ENCODE assay signal across 17 mouse cellular contexts in the genomic region with DNA sequence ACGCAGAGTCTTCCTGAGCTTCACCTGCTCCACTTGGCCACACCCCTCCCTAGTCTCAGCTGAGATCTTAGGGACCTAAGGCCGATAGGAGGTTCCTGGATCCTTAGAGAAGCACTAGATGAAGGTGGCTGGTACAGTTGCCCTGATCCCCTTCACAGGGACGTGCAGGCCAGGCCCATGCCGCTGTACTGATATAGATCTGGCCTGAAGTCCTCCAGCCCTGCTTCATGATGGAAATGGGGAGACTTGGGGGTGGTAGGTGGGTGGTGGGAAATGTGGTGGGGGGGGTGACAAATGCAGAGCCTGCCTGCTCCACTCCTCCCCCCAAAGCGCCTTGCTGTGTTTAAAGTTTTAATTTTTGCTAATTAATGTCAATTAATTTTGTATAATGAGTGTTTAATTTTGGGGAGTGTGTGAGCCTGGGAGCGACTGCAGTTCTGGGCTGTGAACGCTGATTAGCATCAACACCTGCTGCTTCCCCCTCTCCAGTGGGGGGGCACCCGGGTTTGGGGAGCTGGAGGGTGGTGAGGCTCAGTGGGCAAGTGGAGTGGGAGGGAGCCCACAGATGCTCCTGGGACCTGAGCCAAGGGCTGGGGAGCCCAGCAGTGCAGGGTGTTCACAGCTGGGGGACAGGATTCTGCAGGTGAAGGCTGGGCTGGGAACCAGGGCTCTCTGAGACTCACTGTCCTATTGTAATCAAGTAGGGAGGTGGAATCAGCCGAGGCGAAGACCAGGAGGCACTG. TPM values are rescaled to one million over a fixed set of nuclear protein-coding genes. Genes with fewer than 3 reads are reported as not detected.
A peak's percentile ranks its signal among the peaks of the same experiment; 100 is the strongest.
DNase-seq lines count a peak whose midpoint lies in the region; ATAC-seq and TF ChIP-seq lines count a peak whose summit lies in the region.
"Had no signal": no experiment of that assay in that cellular context is flagged by ENCODE, and none has a peak within 500 bp of the region (broad histone marks: within the 10 kb centered on the region; RNA-seq: fewer than 3 reads in every experiment).

No protein-coding gene starts in this region.

- H3K36me3 ChIP-seq in thymus, adult 2 months (ENCODE audit: control insufficient read depth, insufficient read depth, low read length) = no peaks in the 10 kb centered on the region
- no peaks in the 10 kb centered on the region for H3K36me3 ChIP-seq in forebrain, embryonic 15.5 days
- no peaks in the 10 kb centered on the region for H3K36me3 ChIP-seq in kidney, embryonic 14.5 days (ENCODE audit: control insufficient read depth, insufficient read depth, low read length)
- H3K36me3 ChIP-seq: limb, embryonic 10.5 days; liver, embryonic 13.5 days had no signal

- 0 out of 2 replicates have a peak overlapping the region, but pooled peaks have one; percentile 3 for H3K4me2 ChIP-seq in forebrain, embryonic 15.5 days (replicated peaks)
- no peak overlapping the region for H3K4me2 ChIP-seq in kidney, embryonic 14.5 days (replicated peaks; ENCODE audit: low read depth, low read length)
- H3K4me2 ChIP-seq: liver, embryonic 13.5 days; midbrain, embryonic 11.5 days had no signal

- H3K9me3 ChIP-seq in forebrain, embryonic 15.5 days = no peaks in the 10 kb centered on the region
- no peaks in the 10 kb centered on the region for H3K9me3 ChIP-seq in kidney, embryonic 14.5 days (ENCODE audit: control insufficient read depth, low read length)
- H3K9me3 ChIP-seq: limb, embryonic 10.5 days; liver, embryonic 13.5 days had no signal

- no peak overlapping the region for H3K9ac ChIP-seq in forebrain, embryonic 15.5 days (replicated peaks)
- H3K9ac ChIP-seq in kidney, embryonic 14.5 days (ENCODE audit: low read depth, low read length) = no peak overlapping the region
- H3K9ac ChIP-seq: liver, embryonic 13.5 days had no signal

- peak; percentile 91 for ATAC-seq in forebrain, embryonic 15.5 days (replicated peaks)
- no peak for ATAC-seq in kidney, embryonic 14.5 days (ENCODE audit: low FRiP score, low TSS enrichment)
- ATAC-seq: activated CD4-positive, CD25-positive, alpha-beta regulatory T cell, adult 4 months had no signal

- no peak for TF ChIP-seq POLR2A in thymus, adult 2 months (IDR thresholded peaks at IDR 0.05; ENCODE audit: control insufficient read depth, extremely low read depth, insufficient read depth, low read length, poor library complexity)

- no peak overlapping the region for H3K4me3 ChIP-seq in thymus, adult 2 months (ENCODE audit: control insufficient read depth, insufficient read depth, low read length)
- H3K4me3 ChIP-seq in forebrain, embryonic 15.5 days = no peak overlapping the region
- no peak overlapping the region for H3K4me3 ChIP-seq in kidney, embryonic 14.5 days (ENCODE audit: low read length)
- H3K4me3 ChIP-seq: limb, embryonic 10.5 days; liver, embryonic 13.5 days had no signal

- no peaks in the 10 kb centered on the region for H3K27me3 ChIP-seq in thymus, adult 2 months (ENCODE audit: control insufficient read depth, insufficient read depth, low read length)
- H3K27me3 ChIP-seq in forebrain, embryonic 15.5 days = no peaks in the 10 kb centered on the region
- no peaks in the 10 kb centered on the region for H3K27me3 ChIP-seq in kidney, embryonic 14.5 days (ENCODE audit: control insufficient read depth, insufficient read depth, low read length)
- H3K27me3 ChIP-seq: liver, embryonic 13.5 days had no signal

- no peak for TF ChIP-seq CTCF in thymus, adult 2 months (IDR thresholded peaks at IDR 0.05; ENCODE audit: borderline replicate concordance, control insufficient read depth, extremely low read depth, insufficient read depth, low read length, poor library complexity)

- no peak overlapping the region for H3K27ac ChIP-seq in thymus, adult 2 months (ENCODE audit: control insufficient read depth, insufficient read depth, low read length)
- H3K27ac ChIP-seq in forebrain, embryonic 15.5 days (replicated peaks) = peak overlapping the region; percentile 83
- no peak overlapping the region for H3K27ac ChIP-seq in kidney, embryonic 14.5 days (ENCODE audit: low read depth, low read length)
- H3K27ac ChIP-seq: limb, embryonic 10.5 days; liver, embryonic 13.5 days; stomach, postnatal 0 days had no signal

- intact Hi-C loops in left cerebral cortex, postnatal 14 days (cut with DNase I) = loop anchor here (5.0 kb wide), 2 partner anchors 75 to 95 kb away; partner anchors contain the start of gene Sfxn5

- no peaks in the 10 kb centered on the region; the same call in 1 of the 2 replicates for H3K4me1 ChIP-seq in thymus, adult 2 months (replicated peaks; ENCODE audit: control insufficient read depth, insufficient read depth, low read length)
- peaks cover 43% of the 10 kb centered on the region for H3K4me1 ChIP-seq in forebrain, embryonic 15.5 days
- H3K4me1 ChIP-seq in kidney, embryonic 14.5 days (ENCODE audit: control insufficient read depth, insufficient read depth, low read length) = peaks cover 8% of the 10 kb centered on the region; the same call in 1 of the 2 replicates
- H3K4me1 ChIP-seq: liver, embryonic 13.5 days had no signal

- WGBS in thymus, adult 2 months = 39% methylated on average over 10 of the region's 10 CpGs
- WGBS in forebrain, embryonic 15.5 days = 24% methylated on average over 10 of the region's 10 CpGs
- 58% methylated on average over 10 of the region's 10 CpGs for WGBS in kidney, embryonic 14.5 days

- DNase-seq in thymus, adult 2 months = peak; percentile 6
- DNase-seq in thymus, postnatal 0 days (ENCODE audit: low spot score) = no peak
- DNase-seq in left cerebral cortex, postnatal 14 days (ENCODE audit: low spot score in 2 of 2) = peak; percentile 41 to 42
- DNase-seq in thymus, postnatal 4 days = peak; percentile 22
- DNase-seq in yolk sac, embryonic 10.5 days (ENCODE audit: low spot score) = no peak
- DNase-seq: cerebellum, adult 9-10 months; liver, embryonic 13.5 days had no signal

RNA-seq across cellular contexts. Expression of gene Emx1, which starts 50.5 kb away (rescaled TPM):
- 0.23 and 0.40 TPM in 2 replicates for polyA plus RNA-seq in thymus, adult 2 months (2012; rRNA removed)
- polyA plus RNA-seq in thymus, postnatal 0 days (2015; fragmentation: Nextera tagmentation; extraction: Ambion mirVana) = 0.10 TPM in 1 of 2 replicates, not detected in the other
- 68.9 and 78.8 TPM in 2 replicates for polyA plus RNA-seq in forebrain, embryonic 15.5 days (2015; fragmentation: Nextera tagmentation; extraction: Ambion mirVana)
- total RNA-seq in left cerebral cortex, postnatal 14 days (2021) = 10 to 100 TPM; 39.9 to 41.6 TPM
- polyA plus RNA-seq in kidney, embryonic 14.5 days (2014; fragmentation: Nextera tagmentation; extraction: Ambion mirVana) = 7.5 and 8.5 TPM in 2 replicates
- total RNA-seq: gastrocnemius, adult 18-20 months; heart, adult 8-10 months; heart, postnatal 36 days had no signal
- polyA plus RNA-seq: activated CD4-positive, CD25-positive, alpha-beta regulatory T cell, adult 4 months; liver, embryonic 13.5 days; spleen, adult 2 months; stomach, postnatal 0 days had no signal

Comparison
In these comparisons a context has a peak if more than half of its experiments do, and no peak if none do; other contexts are left out.
1. DNase-seq: peak in thymus, adult 2 months (single experiment), left cerebral cortex, postnatal 14 days (2 of 2) and thymus, postnatal 4 days (single experiment); none in thymus, postnatal 0 days (single experiment) and yolk sac, embryonic 10.5 days (single experiment).